Mouse (Mus musculus) lung, postnatal 36 days (tissue): ENCODE results near the gene Cdh13.
A peak's percentile ranks its signal among the peaks of the same experiment; 100 is the strongest.

Source experiments
- DNase-seq: peaks from one replicate; pipeline ENCODE4 v3.0.0; 2022; ENCODE audit warnings: mixed read lengths

The Cdh13 gene

GRCm38 (mm10) chr8:118986796-118987195 is 703.3 kb downstream of the Cdh13 start:
- no peak for DNase-seq

DNA sequence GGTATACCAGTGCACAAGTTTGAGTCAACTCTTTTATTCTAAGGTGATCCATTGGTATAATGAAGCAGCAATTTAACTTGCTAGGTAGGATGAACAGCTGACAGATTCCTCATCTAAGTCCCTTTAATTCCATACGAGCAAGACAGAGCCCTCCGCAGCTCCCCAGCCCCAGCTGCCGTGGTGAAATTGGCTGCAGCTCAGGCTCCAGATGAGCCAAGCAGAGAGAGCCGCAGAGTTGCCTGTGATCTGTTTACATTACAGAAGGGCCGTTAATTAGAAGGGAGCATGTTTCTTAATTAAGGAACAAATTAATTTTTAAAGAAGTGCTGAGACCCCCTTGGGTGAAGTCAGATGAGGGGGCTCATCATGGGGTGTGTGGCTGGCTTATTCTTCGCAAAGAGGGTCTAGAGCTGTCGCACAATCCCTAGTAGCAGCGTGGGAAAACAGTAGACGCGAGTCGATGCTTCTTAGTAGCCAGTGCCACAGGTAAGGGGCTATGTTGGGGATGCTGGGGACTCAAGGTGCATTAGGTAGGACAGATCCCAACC is 712.2 kb downstream of the Cdh13 start:
- DNase-seq, result no peak

DNA sequence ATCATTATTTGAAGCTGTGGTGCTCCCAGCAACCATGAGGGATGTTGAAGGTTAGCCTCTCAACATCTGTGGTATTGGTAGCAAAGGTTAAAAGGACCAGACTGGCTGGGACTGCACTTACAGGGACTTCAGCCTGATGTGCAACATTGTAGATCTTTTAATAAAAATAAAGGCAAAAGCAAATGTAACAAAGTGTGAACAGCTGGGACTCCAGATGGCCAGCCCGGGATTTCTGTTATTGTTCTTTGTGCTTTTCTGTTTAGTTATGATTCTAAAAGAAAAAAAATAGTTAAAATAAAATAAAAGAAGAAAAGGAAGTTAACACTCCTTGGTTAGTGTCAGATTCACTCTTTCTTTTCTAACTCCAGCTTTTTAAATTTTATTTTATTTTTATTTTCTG is 717.1 kb downstream of the Cdh13 start:
- no peak for DNase-seq

- DNase-seq, result no peak
Measured at GRCm38 (mm10) chr8:119004821-119005220, 721.3 kb downstream of the Cdh13 start.

GRCm38 (mm10) chr8:119018675-119019074 is 735.1 kb downstream of the Cdh13 start:
- no peak for DNase-seq

GRCm38 (mm10) chr8:119020781-119021180 is 737.2 kb downstream of the Cdh13 start:
- no peak for DNase-seq

GRCm38 (mm10) chr8:119021478-119021877 is 737.9 kb downstream of the Cdh13 start:
- no peak for DNase-seq

DNA sequence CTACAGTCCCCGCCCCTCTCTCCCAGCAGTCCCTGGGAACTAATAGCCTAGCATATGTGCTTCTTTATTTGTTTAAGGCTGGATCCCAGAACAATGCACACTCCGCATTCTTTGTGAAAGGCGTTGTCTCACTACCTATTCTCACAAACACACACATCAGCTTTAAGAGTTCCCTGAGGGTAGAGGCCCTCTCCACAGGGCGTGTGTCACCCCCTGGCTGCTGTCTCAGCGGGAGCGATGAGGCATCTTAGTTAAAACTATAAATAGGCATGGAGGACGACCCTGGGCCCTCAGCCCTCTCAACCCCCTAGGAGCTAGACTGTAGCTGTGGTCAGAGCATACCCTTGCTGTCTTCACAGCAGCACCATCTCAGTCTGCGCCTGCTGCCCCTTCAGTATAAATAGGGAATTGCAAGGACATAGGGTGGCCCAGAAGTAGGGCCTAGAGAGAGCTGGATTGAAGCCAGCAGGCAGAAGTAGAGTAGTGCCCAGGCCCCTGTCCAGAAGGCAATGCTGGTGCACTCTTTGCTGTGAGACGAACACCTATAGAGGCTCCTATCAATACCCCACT is 738.9 kb downstream of the Cdh13 start:
- no peak for DNase-seq

- no peak for DNase-seq
Measured at GRCm38 (mm10) chr8:119033398-119033797, 749.9 kb downstream of the Cdh13 start.

DNA sequence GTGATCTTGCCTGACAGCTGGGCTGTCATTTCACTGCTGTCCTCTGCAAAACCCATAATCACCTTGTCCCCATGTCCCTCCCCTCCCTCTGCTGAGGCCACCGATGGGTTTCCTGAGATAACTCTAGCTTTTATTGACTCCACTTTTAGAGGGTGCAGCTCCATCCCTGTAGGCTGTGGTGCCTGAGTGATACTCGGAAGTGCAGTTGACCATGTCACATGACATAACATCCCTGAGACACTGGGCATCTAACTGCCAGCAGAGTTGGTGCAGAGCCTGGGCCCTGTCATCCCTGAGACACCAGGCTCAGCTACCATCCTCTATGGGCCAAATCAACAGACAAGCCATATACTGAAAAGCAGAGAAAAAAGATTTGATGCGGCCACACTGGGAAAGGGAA is 750.5 kb downstream of the Cdh13 start:
- no peak for DNase-seq

- DNase-seq, result no peak
Measured at GRCm38 (mm10) chr8:119035126-119035525, 751.6 kb downstream of the Cdh13 start.

GRCm38 (mm10) chr8:119037571-119037970 is 754.0 kb downstream of the Cdh13 start:
- DNase-seq, result no peak

DNA sequence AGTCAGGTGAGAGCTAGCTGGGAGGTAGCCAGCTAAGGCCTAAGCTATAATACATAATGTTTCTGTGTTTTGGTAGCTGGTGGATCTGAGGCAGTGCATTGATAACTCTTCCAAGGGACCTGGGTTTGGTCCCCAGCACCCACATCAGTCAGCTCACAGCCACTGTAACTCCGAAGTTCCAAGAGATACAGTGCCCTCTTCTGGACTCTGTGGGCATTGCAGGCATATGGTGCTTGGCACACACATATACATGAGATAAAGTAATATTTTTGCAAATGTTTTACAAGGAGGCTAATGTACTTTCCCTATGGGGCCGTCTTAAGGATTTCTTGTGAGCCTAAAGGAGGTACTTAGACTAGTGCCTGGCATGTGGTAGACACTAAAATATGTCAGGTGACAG is 755.8 kb downstream of the Cdh13 start:
- DNase-seq, result no peak

- DNase-seq, result no peak
Measured at GRCm38 (mm10) chr8:119057876-119058275, 774.3 kb downstream of the Cdh13 start.

GRCm38 (mm10) chr8:119061671-119062070 is 778.1 kb downstream of the Cdh13 start:
- no peak for DNase-seq

DNA sequence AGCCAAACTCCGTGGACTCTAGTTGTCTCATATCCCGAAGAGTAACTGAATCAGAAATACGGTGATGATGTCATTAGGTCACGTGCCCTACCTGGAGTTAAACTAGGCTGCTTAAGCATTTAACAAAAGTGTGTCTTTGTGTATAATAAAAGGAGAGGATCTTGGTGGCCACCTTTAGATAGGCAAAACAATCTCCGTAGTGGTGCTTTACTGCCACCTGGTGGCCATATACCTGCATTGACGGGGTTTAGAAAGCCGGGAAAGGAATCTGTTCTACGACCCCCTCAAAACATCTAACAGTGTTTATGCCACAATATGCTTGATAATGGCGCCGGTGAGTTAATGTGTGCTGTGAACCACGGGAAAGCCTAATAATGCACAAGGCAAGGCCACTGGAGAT is 781.0 kb downstream of the Cdh13 start:
- peak; percentile 55 for DNase-seq

GRCm38 (mm10) chr8:119072291-119072690 is 788.8 kb downstream of the Cdh13 start:
- DNase-seq, result no peak

GRCm38 (mm10) chr8:119085022-119085421 is 801.5 kb downstream of the Cdh13 start:
- no peak for DNase-seq

- no peak for DNase-seq
Measured at GRCm38 (mm10) chr8:119098261-119098660, 814.7 kb downstream of the Cdh13 start.

- no peak for DNase-seq
Measured at GRCm38 (mm10) chr8:119102871-119103270, 819.3 kb downstream of the Cdh13 start.

DNA sequence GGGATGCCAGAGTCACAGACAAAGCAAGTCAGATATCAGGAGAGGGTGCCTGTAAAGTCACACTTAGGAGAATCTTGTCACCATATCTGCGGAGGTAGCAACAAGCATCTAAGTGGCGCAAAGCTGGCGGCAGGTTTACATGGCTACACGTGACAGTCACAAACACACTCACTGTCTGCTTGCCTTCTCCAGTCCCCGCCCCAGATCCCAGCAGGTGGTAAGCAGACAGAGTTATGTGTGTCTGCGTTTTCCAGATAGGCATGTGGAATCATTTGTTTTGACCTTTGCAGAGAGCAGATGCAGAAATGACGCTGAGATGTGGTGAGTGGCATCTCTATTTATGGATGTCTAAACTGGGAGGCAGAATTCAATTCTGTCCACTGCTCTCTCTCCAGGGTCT is 826.1 kb downstream of the Cdh13 start:
- DNase-seq, result no peak

GRCm38 (mm10) chr8:119112861-119113260 is 829.3 kb downstream of the Cdh13 start:
- DNase-seq, result no peak

DNA sequence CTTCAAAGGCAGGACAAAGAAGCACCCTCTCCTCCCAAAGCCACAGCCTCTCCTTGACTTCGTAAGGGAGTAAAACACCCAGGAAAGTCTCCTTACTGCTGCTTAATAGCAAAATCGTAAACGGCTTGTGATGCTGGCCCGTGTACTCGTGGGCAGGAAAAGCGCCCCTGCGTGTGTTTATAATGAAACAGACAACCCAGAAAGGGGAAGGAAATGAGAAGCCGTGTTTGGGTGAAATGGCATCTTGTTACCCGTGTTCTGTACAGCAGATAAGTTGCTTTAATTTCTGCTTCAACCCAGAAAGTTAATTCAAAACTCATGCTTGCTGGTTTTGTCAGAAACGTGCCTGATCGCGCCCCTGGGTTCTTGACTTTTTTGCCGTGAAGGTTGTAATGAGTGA is 837.7 kb downstream of the Cdh13 start:
- DNase-seq, result no peak

GRCm38 (mm10) chr8:119127841-119128240 is 844.3 kb downstream of the Cdh13 start:
- no peak for DNase-seq

GRCm38 (mm10) chr8:119128266-119128665 is 844.7 kb downstream of the Cdh13 start:
- no peak for DNase-seq
